Mouse (Mus musculus) liver, embryonic 15.5 days (tissue): ENCODE results near the gene Sh3gl2. TPM values are rescaled to one million over a fixed set of nuclear protein-coding genes. Genes with fewer than 3 reads are reported as not detected.

Source experiments
- ATAC-seq: fragments of 200-750 bp; cut with Nextera tagmentation; 2 replicates; pipeline ENCODE4 v1.8.0; 2017; ENCODE audit warnings: moderate number of reproducible peaks, mild to moderate bottlenecking, moderate library complexity; ENCODE audit not compliant: insufficient read depth
- H3K27ac ChIP-seq: fragments of 300-500 bp; sonication (generic); replicated peaks from 2 replicates; pipeline ENCODE4 v1.5.1; 2015; ENCODE audit warnings: mild to moderate bottlenecking, inconsistent platforms
- H3K27me3 ChIP-seq: fragments of 300-500 bp; sonication (generic); 2 replicates; pipeline ENCODE4 v1.6.1; 2015; ENCODE audit warnings: mild to moderate bottlenecking, inconsistent platforms
- H3K36me3 ChIP-seq: fragments of 300-500 bp; sonication (generic); replicated peaks from 2 replicates; pipeline ENCODE4 v1.6.1; 2015; ENCODE audit warnings: moderate library complexity, mild to moderate bottlenecking, inconsistent platforms
- H3K4me1 ChIP-seq: fragments of 300-500 bp; sonication (generic); replicated peaks from 2 replicates; pipeline ENCODE4 v1.6.1; 2015; ENCODE audit warnings: inconsistent platforms
- H3K4me2 ChIP-seq: fragments of 300-500 bp; sonication (generic); 2 replicates; pipeline ENCODE4 v1.6.1; 2015; ENCODE audit warnings: moderate library complexity, mild to moderate bottlenecking, inconsistent platforms
- H3K4me3 ChIP-seq: fragments of 300-500 bp; sonication (generic); replicated peaks from 2 replicates; pipeline ENCODE4 v1.5.1; 2015; ENCODE audit warnings: mild to moderate bottlenecking, inconsistent platforms
- H3K9ac ChIP-seq: fragments of 300-500 bp; sonication (generic); 2 replicates; pipeline ENCODE4 v1.6.1; 2015; ENCODE audit warnings: moderate library complexity, mild to moderate bottlenecking, inconsistent platforms
- H3K9me3 ChIP-seq: fragments of 300-500 bp; sonication (generic); replicated peaks from 2 replicates; pipeline ENCODE4 v1.6.1; 2016; ENCODE audit warnings: inconsistent platforms
- WGBS: fragments of 180-500 bp; shearing (Covaris S2); methylation state at CpG from one replicate; pipeline ENCODE4 v1.1.7; 2015; ENCODE audit warnings: mixed read lengths; ENCODE audit not compliant: insufficient replicate concordance; 5-methylcytosine and 5-hydroxymethylcytosine counted together
- polyA plus RNA-seq: library from polyadenylated mRNA; unstranded; fragments of >200 nt; fragmentation: Nextera tagmentation; extraction: Ambion mirVana; gene quantifications from 2 replicates; pipeline ENCODE4 v1.2.1, GENCODE M21; 2015

Gene Sh3gl2
- polyA plus RNA-seq, 1 experiment from 2014 or later: not detected

DNA sequence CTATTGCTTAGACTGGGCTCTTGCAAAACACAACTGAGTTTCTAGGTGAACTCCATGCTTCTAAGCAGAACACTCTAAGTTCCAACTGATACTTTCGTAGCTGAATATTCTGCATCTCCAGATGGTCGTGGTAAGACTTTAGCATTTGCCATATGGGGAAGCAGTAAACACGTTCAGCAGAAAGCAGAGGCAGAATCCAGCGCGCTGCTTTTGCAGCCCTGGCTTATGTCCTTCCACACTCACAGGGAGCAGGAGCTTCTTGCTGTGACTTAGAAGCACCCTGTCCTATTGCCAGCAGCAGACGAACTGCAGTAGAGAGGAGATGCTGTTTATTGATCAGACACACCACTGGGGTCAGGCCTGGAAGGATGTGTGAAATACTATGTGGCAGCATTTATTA, 120.5 kb downstream of the Sh3gl2 start:
- no peak overlapping the region for H3K4me2 ChIP-seq
- no peak overlapping the region for H3K9ac ChIP-seq
- H3K4me3 ChIP-seq: no peak overlapping the region
- no peak for ATAC-seq
- H3K27me3 ChIP-seq: no peaks in the 10 kb centered on the region
- H3K9me3 ChIP-seq: no peaks in the 10 kb centered on the region
- no peak overlapping the region for H3K27ac ChIP-seq
- H3K36me3 ChIP-seq: no peaks in the 10 kb centered on the region
- H3K4me1 ChIP-seq: no peaks in the 10 kb centered on the region
- 71% methylated on average over 6 of the region's 6 CpGs for WGBS

DNA sequence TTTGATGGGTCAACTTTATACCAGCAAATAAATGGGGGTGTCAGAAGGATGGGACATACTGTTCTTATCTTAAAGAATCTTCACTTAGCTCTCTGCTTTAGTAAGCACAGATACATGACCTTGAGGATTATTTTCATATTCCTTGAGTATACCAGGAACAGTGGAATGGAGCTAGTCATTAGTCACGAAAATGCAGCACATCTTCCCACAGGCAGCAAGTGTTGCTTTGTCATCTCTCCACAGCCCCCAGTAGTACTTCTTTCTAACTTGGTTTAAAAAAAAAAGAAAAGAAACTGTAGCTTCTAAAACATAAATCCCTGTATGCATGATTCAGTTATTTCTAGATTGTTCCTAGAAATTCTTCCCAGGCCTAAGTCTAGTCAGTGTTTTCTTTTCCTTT, 121.1 kb downstream of the Sh3gl2 start:
- no peak for ATAC-seq
- H3K4me2 ChIP-seq: no peak overlapping the region
- no peak overlapping the region for H3K27ac ChIP-seq
- H3K4me3 ChIP-seq: no peak overlapping the region
- no peak overlapping the region for H3K9ac ChIP-seq
- H3K4me1 ChIP-seq: no peaks in the 10 kb centered on the region
- no peaks in the 10 kb centered on the region for H3K27me3 ChIP-seq
- H3K36me3 ChIP-seq: no peaks in the 10 kb centered on the region
- 48% methylated on average over 1 of the region's 1 CpGs for WGBS
- no peaks in the 10 kb centered on the region for H3K9me3 ChIP-seq

DNA sequence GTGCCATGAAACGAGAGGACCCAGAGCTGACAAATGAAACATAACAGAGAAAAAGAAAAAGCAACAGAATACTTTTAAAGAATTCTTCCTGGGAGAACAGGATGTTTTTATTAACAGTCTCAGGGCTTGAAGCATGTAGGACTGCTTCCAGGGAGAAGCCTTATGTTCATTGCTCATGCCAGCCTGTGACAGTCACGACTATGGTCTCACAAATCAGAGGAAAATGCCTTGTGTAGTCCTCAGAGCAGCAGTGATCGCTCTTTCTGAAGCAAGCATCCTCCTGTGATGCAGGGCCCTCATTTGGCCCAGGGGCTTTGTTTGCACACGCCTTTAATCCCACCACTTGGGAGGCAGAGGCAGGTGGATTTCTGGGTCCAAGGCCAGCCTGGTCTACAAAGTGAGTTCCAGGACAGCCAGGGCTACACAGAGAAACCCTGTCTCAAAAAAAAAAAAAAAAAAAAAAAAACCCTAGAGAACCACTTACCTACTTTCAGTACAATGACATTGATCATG, 129.8 kb downstream of the Sh3gl2 start:
- H3K4me2 ChIP-seq: no peak overlapping the region
- H3K9ac ChIP-seq: no peak overlapping the region
- ATAC-seq: no peak
- H3K36me3 ChIP-seq: no peaks in the 10 kb centered on the region
- WGBS: 45% methylated on average over 4 of the region's 4 CpGs
- no peak overlapping the region for H3K27ac ChIP-seq
- H3K4me3 ChIP-seq: no peak overlapping the region
- H3K4me1 ChIP-seq: no peaks in the 10 kb centered on the region
- no peaks in the 10 kb centered on the region for H3K27me3 ChIP-seq
- H3K9me3 ChIP-seq: no peaks in the 10 kb centered on the region

DNA sequence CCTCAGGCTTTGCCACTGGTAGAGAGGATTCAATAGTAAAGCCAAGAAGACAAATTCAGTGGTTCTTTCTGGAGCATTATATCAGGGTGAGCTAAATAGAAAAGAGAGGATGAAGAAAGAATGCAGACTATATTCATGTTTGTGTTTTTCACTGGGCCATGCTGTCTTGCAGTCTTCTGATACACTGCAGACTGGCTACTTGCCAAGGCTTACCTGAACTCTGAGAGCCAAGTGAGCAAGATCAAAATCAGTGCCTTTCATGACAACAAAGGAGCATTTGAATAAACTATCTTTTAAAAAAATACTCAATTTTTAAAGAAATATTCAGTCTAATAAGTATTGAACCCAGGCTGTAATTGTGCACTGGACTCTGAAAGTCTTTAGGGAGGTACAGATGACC, 131.4 kb downstream of the Sh3gl2 start:
- Histone ChIP-seq H3K4me2 (no peak overlapping the region), H3K9me3 (no peaks in the 10 kb centered on the region), H3K4me1 (no peaks in the 10 kb centered on the region), H3K27ac (no peak overlapping the region), H3K27me3 (no peaks in the 10 kb centered on the region), H3K36me3 (no peaks in the 10 kb centered on the region), H3K9ac (no peak overlapping the region), H3K4me3 (no peak overlapping the region)
- ATAC-seq: no peak

DNA sequence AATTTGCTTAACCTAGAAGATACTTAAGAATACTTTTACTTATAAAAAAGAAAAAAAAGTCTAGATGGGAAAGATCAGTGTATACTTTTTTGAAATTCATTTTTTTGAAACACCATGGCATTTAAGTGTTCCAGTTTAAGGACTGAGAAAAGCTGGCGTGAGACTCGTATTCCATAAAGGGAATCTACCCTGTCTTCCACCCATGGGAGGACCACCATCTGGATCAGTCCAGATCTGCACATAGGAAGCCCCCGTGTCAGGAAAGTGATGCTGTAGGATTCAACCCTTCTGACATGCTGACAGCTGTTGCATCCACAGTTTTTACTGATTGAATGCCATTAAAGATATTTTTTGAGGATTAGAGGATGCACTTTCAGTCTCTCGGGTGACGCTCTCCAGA, 134.2 kb downstream of the Sh3gl2 start:
- H3K9me3 ChIP-seq: no peaks in the 10 kb centered on the region
- no peak for ATAC-seq
- no peaks in the 10 kb centered on the region for H3K36me3 ChIP-seq
- no peak overlapping the region for H3K4me3 ChIP-seq
- H3K9ac ChIP-seq: no peak overlapping the region
- WGBS: 70% methylated on average over 5 of the region's 5 CpGs
- no peaks in the 10 kb centered on the region for H3K27me3 ChIP-seq
- H3K4me2 ChIP-seq: no peak overlapping the region
- H3K4me1 ChIP-seq: no peaks in the 10 kb centered on the region
- no peak overlapping the region for H3K27ac ChIP-seq

DNA sequence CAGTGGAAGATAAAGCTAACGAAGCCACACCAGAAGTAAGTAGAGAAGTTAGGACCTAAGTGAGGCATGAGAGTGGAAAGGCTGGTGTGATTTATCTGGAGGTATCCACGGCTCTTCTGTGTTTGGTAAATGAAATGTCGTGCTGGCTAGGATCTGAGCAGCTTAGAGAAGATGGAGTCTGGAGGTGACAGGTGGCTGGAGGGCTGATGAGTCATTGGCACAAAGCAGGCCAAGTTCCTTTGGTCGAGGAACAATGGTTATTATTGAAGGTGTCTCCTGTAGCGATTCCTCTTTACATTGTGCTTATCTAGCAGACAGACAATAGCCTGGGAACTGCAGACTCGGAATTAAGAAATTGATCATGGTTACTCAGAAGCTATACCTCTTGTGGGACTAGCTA, 135.8 kb downstream of the Sh3gl2 start:
- Histone ChIP-seq H3K4me1 (no peaks in the 10 kb centered on the region), H3K4me2 (no peak overlapping the region), H3K4me3 (no peak overlapping the region), H3K27me3 (no peaks in the 10 kb centered on the region), H3K9me3 (no peaks in the 10 kb centered on the region), H3K27ac (no peak overlapping the region), H3K9ac (no peak overlapping the region), H3K36me3 (no peaks in the 10 kb centered on the region)
- ATAC-seq: no peak
- 48% methylated on average over 6 of the region's 6 CpGs for WGBS

DNA sequence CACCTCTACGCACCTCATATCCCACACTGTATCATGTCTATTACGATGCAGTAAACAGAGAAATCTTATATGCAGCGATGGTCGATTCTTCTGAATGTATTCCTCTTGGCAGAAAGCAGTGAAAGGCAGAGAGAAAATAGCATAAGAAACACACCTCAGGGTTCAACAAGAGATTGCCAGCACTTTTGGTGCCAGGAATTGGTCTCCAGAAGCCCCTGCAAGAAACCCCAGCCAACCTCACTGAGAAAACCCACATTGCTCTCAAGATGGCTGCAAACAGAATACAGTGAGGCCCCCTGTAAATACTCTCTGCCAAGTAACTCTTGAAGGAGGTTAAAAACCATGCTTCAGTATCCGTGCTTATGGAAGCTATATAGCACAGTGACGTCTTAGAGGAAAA, 141.0 kb downstream of the Sh3gl2 start:
- WGBS: 73% methylated on average over 6 of the region's 6 CpGs
- Histone ChIP-seq H3K4me2 (no peak overlapping the region), H3K4me1 (no peaks in the 10 kb centered on the region), H3K9ac (no peak overlapping the region), H3K27ac (no peak overlapping the region), H3K9me3 (no peaks in the 10 kb centered on the region), H3K4me3 (no peak overlapping the region), H3K36me3 (no peaks in the 10 kb centered on the region), H3K27me3 (no peaks in the 10 kb centered on the region)
- ATAC-seq: no peak

DNA sequence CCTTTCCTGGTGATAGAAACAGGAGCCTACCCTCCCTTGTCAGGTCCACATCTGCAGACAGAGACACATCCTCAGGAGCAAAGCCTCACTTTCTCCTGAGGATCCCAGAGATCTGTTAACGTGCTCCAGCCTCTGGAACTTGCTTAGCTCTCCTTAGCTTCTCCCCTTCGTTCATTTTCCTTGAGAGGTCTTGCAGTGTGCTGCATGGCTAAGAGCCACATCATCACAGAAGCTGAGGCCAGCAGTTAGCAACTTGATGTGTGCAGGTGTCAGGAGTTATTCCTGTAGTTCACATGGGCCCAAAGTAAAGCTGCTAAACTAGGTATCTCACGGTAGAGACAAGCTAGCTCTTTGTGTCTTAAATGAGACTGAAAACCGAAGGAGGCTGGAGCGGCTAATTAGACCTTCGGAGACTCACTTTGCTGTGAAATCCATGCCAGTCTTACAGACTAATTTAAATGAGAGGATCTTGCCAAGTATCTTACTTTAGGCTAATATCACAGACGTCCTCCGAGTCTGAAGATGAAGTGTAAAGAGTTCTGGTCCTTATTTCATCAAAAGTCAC, 143.2 kb downstream of the Sh3gl2 start:
- H3K4me2 ChIP-seq: no peak overlapping the region

DNA sequence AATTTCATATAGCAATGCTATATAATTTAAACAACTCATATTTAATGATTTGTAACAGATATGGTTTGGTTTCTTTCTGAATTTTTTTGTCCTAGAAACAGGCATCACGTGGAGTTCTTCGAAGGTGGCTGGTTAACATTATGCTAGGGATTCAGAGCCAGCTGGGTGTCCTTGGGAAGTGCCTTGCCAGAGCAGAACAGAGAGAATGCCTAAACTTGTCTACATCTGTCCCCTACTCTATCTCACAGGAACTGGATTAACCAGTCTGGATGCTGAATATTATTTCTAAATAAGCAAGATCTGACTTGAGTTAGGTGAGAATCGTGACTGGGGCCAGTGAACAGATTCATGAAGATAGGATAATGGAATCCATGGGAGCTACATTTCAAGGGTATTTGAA, 157.7 kb downstream of the Sh3gl2 start:
- no peak for ATAC-seq
- no peak overlapping the region for H3K27ac ChIP-seq
- no peak overlapping the region for H3K9ac ChIP-seq
- H3K36me3 ChIP-seq: no peaks in the 10 kb centered on the region
- H3K27me3 ChIP-seq: no peaks in the 10 kb centered on the region
- H3K4me3 ChIP-seq: no peak overlapping the region
- H3K9me3 ChIP-seq: no peaks in the 10 kb centered on the region
- H3K4me1 ChIP-seq: no peaks in the 10 kb centered on the region
- H3K4me2 ChIP-seq: no peak overlapping the region
- 74% methylated on average over 3 of the region's 3 CpGs for WGBS

More for the DNA sequence above, 143.2 kb downstream of the Sh3gl2 start:
- no peak for ATAC-seq
- Histone ChIP-seq H3K4me1 (no peaks in the 10 kb centered on the region), H3K4me3 (no peak overlapping the region), H3K27ac (no peak overlapping the region), H3K36me3 (no peaks in the 10 kb centered on the region), H3K9me3 (no peaks in the 10 kb centered on the region), H3K9ac (no peak overlapping the region), H3K27me3 (no peaks in the 10 kb centered on the region)
- WGBS: 58% methylated on average over 8 of the region's 8 CpGs

DNA sequence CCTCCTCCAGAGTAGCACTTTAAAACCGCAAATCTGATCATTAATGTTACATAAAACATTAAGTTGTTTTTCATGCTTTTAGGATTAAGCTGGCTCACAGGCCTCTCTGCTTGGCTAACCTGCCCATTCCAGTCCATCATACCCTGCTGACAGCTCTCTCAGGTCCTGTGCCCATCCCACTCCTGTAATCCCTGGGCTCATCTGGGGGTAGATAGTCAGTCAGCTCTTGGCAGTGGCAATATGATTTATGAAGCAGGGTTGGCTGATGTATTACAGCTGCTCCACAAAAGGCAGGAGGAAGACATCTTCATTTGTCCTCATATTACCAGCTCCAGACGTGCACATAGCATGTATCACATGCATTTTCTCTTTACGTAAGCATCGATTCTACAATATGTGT, 158.3 kb downstream of the Sh3gl2 start:
- 64% methylated on average over 4 of the region's 4 CpGs for WGBS
- no peak overlapping the region for H3K9ac ChIP-seq
- H3K36me3 ChIP-seq: no peaks in the 10 kb centered on the region
- ATAC-seq: no peak
- H3K27me3 ChIP-seq: no peaks in the 10 kb centered on the region
- H3K4me1 ChIP-seq: no peaks in the 10 kb centered on the region
- H3K9me3 ChIP-seq: no peaks in the 10 kb centered on the region
- no peak overlapping the region for H3K27ac ChIP-seq
- no peak overlapping the region for H3K4me2 ChIP-seq
- H3K4me3 ChIP-seq: no peak overlapping the region

DNA sequence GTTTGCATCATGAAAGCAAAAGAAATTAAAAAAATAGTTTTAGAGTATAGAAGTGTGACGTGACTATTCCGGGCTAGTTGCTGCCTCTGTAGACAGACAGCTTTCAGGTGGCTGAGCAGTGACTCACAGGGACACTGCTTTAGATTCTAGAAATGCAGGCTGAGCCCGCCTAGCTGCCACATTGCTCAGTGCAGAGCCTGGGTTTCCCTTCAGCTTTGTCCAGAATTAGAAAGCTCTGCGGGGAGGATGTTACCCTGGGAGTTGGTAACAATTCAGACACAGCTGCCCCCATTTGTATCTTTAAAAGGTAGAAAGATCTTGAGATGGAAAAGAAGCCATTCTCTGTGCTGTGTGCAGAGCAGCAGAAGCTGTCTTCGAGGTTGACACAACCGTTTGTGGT, 166.1 kb downstream of the Sh3gl2 start:
- Histone ChIP-seq H3K4me2 (no peak overlapping the region), H3K4me1 (no peaks in the 10 kb centered on the region), H3K27ac (no peak overlapping the region), H3K27me3 (no peaks in the 10 kb centered on the region), H3K9ac (no peak overlapping the region), H3K9me3 (no peaks in the 10 kb centered on the region), H3K4me3 (no peak overlapping the region), H3K36me3 (no peaks in the 10 kb centered on the region)
- 49% methylated on average over 6 of the region's 6 CpGs for WGBS
- no peak for ATAC-seq

DNA sequence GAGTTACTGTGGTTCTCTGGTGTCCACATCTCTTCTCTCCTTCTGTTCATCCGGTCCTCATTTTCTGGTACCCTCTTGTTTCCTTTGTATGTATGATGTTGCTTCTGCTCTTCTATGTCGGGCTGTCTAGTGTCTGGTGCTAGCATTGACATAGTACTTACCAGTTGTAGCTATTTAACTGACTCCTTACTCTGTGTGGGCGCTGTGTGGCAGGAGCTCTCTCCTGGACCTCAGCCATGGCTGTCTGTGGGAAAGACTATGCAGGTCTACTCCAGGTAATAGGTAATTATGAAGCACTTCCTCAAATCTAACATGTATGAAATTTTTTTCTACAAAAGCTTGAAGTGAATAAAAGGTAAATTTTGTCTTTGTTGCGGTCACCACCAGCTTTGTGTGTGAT, 169.9 kb downstream of the Sh3gl2 start:
- Histone ChIP-seq H3K27ac (no peak overlapping the region), H3K27me3 (no peaks in the 10 kb centered on the region), H3K4me2 (no peak overlapping the region), H3K36me3 (no peaks in the 10 kb centered on the region), H3K4me1 (no peaks in the 10 kb centered on the region), H3K9me3 (no peaks in the 10 kb centered on the region), H3K9ac (no peak overlapping the region), H3K4me3 (no peak overlapping the region)
- 66% methylated on average over 4 of the region's 4 CpGs for WGBS
- no peak for ATAC-seq
